Mouse (Mus musculus) ovary, adult 18-20 months (tissue): ENCODE measurements around the gene Babam1.

ENCODE experiments used
- DNase-seq: peaks from one replicate; pipeline ENCODE4 v3.0.0; 2022; ENCODE audit warnings: low spot score, mixed read lengths

Gene Babam1

DNA sequence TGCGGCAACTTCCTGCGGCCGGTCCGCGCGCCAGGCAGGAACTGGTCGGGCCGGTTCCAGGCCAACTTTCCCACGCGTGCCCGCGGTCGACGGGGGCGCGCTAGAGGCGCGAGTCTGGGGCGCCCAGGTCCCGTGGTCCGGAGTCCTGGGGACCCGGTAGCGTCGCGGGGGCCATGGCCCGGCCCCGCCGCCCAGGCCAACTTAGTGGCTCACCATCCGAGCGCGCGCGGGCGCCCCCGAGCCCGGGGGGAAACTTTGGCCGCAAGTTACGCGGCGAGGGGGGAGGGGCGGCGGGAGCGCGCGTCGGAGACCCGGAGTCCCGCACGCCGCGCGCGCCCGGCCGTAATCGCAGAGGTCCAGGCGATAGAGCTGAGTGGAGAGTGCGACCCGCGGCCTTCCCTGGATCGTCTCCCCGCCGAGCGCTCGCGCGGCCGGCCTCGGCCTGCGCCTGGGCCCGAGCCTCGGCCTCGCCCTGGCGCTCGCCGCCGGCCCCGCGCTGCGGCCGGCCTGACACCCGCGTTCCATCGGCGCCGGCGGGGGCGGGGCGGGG is 15.2 kb upstream of the Babam1 start, which contains the start of gene Nr2f6:
Nr2f6 (minus strand) TSS at position 540 of the 550 bp plus-strand sequence.
- peak; percentile 57 for DNase-seq

DNA sequence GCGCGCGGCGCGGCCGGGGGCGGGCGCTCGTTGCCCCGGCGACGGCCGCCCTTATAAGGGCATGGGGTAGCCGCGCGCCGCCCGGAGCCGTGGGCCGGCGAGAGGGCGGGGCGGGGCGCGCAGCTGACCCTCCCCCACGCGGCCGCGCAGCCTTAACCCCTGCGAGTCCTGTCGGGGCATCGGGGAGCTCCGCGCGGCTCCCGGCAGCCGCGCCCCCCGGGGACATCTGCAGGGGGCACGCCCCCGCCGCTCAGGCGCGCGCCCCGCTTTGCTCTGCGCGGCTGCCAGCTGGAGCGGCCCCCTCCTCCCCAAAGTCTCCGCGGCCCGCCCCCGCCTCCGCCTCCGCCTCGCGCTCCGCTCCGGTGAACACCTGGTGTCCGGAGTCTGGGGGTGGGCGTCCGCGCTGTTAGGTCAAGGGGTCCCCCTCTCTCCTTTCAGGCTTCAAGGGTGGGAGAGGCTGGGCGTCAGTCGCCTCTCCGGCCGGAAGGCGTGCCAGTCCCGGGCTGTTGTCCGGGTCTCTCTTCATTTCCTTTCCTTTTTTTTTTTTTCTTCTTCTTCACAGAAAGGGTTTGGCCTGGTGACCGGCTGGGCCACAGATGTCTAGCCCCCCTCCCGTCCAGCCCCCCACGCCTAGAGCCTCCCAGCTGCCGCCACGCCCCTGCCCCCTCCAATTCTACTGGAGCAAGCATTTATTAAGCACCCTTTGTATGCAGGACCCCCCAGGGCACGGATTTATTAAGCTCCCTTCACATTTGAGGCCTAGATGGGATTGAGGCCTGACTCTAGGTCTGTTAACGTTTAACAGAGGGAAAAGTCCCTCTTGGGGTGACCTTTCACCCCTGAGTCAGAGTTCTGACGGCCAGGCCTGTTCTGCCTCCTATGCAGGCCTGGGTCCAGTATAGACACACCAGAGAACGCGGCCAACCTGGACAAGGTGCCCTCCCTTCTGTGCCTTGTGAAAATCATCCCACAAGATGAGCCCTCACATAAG is 14.4 kb upstream of the Babam1 start:
- peak; percentile 86 for DNase-seq

DNA sequence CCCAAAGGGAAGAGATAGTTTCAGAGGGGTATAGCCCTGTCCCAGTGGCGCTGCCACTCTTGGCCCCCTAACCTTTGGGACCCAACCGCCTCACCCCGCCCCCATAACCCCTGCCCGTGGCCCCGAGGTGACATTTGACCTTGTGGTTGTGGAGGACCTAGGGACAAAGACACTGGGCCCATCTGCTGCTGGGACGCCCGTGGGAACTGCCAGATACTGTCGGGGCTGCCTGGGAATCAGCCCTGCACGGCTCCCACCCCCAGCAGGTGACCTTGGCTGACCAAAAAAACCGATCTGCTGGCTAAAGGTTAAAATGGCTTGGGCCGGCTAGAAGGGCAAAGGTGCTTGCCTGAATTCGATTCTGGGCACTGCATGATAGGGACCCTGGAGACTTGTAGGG is 13.3 kb upstream of the Babam1 start:
- no peak for DNase-seq

DNA sequence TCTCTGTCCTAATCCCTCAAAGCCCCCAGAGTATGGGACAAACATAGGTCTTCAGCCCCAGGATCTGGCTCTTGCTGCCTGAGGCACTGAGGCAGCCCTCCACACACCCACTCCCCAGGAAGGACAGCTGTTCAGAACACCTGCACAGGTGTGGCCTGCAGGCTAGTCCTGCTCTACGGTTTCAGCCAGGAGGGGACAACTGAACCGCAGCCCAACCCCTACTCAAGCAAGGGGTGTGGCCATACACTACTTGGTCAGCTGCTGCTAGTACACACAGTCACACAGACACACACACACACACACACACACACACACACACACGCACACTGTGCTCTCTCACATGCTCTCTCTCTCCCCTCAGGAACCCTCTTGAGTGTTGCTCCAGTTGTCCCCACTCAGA is 12.8 kb upstream of the Babam1 start:
- no peak for DNase-seq

DNA sequence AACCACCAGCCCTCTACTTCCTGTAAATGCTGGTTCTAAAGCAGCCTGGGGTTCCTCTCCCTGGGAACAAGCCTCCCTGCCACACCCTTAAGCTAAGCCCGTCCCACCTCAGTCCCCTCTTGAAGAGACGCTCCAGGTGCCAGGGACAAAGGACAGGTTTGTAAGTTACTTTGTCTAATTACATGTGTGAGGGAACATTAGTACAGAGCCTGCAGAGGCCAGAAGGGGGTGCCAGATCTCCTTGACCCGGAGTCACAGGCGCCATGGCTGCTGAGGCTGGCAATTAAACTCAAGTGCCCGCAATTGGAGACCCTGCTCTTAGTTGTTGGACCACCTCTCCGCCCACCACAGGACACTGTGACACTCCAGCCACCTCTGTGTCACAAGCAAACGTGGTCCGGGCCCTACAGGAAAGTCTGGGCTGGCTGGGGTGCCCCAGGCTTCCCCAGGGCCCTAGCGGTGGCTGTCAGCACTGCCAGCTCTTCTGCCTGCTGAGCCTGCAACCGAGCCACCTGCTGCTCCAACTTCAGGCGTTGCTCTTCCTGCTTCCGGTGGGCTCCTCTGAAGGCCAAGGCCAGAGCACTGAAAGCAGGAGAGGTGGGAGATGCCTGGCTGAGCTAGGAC is 11.3 kb upstream of the Babam1 start:
- no peak for DNase-seq

DNA sequence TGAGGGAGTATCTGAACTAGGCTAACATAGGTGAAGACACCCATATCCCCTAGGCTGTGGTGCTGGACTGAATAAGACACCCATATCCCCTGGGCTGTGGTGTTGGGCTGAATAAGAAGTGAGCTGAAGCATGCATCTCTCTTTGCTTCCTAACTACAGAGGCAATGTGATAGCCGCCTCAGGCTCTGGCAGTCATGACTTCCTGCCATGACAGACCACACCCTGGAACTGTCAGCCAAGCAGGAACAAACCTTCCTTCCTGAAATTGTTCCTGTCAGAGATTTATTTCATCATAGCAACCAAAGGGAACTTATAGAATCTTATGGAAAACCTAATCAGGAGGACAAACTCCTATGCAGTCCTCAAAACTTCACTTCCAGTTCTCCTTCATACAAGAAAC is 8.4 kb upstream of the Babam1 start:
- DNase-seq, result no peak

DNA sequence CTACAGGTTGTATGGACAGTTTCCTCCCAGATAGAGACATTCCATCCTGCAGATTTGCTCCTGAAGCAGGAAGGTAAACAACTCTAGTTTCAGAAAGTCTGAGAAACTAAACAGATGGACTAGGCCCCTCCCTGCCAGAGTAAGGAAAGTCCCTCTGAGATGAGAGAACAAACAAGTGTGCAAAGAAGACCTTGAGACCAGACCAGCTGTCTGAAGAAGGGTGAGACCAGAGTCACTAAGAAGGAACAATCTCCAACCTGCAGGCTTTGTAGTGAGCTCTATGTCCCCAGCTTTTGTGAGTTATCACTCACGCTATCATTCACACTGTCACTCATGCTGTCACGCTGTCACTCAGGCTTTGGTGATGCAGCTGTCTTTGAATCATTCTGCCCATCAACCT is 5.0 kb upstream of the Babam1 start:
- no peak for DNase-seq

DNA sequence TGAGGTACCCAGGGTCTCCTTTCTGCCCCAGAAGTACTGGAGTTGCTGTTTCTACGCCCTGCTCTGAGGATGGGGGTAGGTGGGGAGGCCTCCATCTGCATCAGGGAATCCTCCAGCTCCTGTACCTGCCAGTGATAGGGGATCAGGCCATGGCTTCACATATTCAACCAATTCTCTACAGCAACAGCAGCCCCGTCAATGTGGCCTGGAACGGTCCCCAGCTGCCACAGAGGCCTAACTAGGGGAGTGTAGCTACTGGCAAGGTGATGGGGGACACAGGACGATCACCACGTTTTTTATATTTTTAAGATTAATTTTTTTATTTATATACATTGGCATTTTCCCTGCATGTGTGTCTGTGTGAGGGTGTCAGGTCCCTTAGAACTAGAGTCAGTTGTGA is 4.3 kb upstream of the Babam1 start:
- DNase-seq, result no peak

DNA sequence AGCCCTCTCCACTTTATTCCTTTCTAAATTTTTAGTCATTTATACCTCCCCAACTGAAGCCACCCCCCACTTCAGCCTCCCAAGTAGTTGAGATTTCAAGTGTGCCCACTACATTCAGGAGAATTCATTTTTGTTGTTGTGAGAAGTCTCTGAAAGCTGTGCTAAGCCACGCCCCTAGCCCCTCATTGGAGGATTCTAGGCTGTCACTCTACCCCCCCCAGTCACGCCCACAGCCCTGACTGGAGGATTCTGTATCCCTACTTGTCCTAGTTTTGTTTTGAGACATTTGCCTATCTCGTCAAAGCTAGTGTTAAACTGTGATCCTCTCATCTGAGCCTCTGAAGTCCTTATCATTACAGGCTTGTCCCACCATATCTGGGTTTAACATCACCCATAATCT is 3.8 kb upstream of the Babam1 start:
- DNase-seq, result no peak

DNA sequence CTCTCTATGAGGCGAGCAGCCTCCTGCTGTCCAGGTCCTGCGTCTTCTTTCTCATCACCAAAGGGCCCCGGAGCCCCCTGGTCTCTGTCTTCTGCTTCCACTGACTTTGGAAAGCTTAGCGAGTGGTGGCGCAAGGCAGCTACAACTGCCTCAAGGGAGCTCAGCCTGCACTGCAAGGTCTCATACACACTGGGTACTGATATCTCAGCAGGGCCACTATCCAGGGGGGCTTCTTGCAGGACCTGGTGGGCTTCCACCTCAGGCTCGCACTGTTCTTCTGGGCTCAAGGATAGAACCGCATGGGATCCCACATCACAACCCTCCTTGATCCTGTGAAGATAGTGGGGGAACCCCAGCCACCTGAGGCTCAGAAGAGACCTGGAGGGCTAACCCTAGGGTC is 2.2 kb upstream of the Babam1 start:
- no peak for DNase-seq

DNA sequence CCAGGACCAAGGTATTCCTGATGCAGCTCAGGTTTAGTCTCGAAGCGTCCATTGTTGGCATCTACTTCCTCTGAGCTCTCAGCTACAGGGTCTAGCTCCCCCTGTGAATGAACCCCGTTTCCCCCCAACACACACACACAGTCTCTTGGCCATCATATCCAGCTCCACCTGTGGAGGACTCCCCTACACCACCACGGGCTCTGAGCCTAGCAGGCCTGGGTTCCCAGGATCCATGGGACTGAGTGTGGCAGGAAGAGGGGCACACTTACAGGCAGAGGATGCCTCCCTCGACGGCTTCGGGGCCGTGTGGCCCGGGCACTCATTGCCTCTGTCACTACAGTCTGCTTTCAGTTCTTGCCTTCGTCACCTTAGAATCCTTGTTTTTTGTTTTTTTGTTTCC is 1.6 kb upstream of the Babam1 start:
- DNase-seq, result no peak

DNA sequence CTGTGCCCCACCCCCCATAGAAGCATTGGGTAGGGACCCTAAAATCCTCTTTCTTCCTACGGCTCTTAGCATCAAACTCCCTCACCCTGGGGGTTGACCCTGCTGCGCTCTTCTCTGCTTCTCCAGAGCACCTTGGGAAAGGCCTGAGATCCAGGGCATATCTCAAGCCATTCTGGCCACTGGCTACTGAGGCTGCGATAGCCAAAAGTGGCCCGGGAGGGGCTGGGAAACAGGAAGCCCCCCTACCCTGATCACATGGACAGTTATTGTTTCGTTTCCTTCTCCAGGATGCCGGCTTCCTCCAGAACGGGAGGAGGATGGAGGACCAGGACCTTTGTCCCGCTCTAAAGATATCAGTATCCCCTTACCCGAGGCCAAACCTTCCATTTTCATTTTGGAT is 1.0 kb upstream of the Babam1 start, which contains the start of gene Ushbp1:
Ushbp1 (minus strand) TSS at position 174 of the 400 bp plus-strand sequence.
- DNase-seq, result no peak

DNA sequence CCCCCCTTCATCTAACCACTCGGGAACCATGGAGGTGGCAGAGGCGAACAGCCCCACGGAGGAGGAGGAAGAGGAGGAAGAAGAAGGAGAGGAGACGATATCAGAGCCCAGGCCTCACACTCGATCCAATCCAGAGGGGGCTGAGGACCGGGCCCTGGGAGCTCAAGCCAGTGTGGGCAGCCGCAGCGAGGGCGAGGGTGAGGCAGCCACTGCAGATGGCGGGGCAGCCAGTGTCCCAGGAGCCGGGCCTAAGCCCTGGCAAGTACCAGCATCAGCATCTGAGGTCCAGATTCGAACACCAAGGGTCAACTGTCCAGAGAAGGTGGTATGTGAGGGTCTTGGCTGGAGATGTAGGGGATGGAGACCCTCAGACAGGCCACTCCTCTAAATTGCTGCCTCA is 1.0 kb downstream of the Babam1 start:
- no peak for DNase-seq

DNA sequence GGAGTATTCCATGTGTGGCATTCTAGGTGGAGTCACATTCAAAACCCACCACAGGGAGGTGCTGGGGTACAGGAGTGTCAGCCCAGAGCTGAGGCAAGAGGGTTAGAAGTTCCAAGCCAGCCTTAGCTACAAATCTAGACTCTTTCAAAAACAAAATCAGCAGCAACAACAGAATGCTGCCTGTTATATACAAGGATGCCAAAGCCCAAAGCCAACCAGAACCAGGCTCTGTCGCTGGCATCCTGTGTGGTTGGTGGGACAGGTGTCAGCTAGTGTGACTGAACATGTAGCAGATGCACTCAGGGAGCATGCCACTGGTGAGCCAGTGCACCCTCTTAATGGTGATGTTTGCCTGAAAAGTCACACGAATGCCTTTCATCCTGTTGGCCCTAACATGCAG is 4.2 kb downstream of the Babam1 start:
- peak; percentile 0 for DNase-seq

DNA sequence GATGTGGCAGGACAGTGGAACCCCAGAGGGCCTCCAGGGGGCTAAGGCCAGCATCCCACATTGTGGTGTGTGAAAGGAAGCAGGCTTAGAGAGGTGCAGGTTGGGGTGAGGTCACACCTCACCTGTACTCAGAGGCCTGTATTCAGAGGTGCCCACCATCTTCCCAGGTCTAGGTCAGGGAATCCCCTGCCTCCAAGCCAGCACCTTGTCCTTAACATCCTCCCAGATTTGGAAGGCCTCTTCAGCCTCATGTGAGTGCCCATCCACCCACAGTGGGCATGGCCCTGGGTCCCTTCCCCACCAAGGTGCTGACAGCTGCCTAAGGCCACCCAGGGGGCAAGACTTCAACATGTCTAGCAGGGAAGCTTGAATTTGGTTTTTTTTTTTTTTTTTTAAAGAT is 4.8 kb downstream of the Babam1 start:
- DNase-seq, result peak; percentile 1

DNA sequence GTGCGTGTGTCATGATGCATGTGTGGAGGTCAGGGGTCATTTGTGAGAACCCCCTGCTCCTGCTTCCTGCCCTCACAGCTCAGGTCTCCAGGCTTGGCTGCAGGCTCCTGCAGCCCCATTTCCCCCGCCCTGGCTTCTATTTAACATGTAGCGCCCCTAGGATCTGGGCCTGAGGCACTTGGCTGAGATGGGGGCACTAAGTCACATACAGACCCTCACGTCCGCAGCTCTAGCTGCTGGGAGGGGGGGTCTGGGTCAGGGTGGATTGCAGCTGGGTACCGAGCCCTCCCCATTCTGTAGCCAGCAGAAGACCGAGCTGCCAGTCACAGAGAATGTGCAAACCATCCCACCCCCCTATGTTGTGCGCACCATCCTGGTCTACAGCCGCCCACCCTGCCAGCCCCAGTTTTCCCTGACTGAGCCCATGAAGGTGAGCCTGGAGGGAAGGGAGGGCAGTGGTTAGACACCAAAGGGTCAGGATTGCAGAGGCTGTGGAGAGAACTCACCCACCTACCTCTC is 5.8 kb downstream of the Babam1 start:
- DNase-seq, result no peak

DNA sequence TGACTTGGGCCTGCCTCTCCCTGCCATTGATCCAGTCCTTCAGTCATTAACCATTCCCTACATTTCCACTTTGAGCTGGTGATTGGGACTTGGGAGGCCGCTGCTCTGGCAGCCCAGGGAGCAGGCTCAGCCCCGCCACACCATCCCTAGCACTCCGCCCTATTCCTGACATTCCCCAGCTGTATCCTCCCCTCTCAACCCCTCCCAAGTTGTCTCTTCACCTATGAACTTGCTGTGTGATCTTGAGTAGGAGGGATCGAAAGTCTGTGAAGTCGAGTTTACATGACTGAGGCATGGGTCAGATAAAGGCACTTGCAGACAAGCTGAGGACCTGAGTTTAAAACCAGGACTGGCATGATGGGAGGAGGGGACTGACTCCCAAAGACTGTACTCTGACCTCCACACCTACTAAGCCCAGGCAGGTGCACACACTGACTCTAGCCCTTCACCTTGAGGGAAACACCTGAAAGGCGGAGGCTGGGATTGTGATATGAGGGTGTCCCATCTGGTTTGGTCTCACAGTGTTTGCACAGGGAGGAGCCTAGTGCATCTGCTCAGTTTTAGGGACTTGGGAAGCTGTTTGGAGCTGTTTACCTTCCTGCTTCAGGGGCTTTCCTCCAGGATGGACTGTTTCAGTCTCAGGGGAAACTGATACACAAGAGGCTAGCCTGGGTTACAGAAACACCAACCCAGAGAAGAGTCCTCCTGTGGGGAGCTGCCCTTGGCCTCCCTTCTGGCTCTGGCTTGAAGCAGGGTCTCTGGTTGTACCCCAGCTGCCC is 6.6 kb downstream of the Babam1 start:
- DNase-seq, result no peak

DNA sequence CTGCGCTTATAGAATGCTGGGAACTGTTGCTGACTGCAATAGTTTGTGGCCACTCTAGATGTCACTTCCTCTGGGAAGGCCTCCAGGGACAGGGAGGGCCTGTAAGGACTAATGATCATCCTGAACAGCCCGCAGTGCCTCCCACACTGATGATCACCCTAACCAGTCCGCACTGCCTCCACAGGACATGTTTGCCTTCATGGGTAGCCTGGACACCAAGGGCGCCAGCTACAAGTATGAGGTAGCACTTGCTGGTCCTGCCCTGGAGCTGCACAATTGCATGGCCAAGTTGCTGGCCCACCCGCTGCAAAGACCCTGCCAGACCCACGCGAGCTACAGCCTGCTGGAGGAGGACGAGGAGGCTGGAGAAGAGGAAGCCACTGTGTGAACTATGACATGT is 7.3 kb downstream of the Babam1 start:
- no peak for DNase-seq

DNA sequence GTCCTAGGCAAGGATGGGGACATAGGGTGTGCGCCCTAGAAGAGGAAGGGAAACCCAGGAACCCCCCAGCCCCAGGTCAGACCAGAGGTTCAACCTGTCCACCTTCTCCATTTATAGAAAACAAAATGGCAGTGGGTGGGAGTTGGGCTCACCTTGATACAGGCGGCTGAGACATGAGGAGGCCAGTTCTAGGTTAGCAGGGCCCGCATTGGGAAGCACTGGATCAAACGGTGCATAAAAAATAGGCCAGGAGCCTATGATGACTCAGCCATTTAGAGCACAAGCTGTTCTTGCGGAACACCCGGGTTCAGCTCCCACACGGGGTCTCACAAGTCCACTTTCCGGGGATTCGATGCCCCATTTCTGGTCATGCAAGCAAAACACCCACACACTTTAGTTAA is 8.3 kb downstream of the Babam1 start:
- no peak for DNase-seq

DNA sequence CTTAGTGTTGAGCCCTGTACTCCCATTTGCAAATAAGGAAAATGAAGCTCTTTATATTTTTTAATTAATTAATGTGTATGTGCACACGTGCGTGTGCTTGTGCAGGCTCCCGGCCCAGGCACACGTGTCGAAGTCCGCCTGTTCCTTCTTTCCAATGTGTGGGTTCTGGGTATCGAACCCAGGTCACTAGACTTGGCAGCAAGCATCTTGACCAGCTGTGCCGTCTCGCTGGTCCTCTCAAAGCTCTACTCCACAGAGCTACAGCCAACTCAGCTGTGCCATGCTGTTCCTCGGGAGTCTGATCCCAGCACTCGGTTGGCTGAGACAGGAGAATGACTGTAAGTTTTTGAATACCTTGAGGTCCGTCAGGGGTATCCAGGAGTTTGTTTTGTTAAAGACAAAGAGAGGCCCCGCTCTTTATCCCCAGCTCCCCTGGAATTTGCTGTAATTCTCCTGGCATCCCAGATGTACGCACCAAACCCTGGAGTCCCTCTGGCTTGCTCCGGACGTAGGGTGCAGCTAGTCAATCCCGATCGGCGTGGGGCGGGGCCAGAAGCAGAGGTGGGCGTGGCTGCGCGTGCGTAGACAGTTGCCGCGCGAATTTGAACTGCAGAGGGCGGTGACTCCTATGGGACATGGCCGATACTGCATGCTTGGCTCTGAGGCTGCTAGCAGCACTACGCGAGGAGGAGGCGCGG is 8.9 kb downstream of the Babam1 start, which contains the start of gene Ankle1:
Ankle1 (plus strand) TSS at position 610 of the 698 bp plus-strand sequence.
- peak; percentile 88 for DNase-seq
